Mouse (Mus musculus) pancreas, adult 10 weeks (tissue): Measurements from ENCODE around the gene Taok2. TPM values are rescaled to one million over a fixed set of nuclear protein-coding genes. Genes with fewer than 3 reads are reported as not detected.

ENCODE experiments used
- polyA plus RNA-seq: library from polyadenylated mRNA; stranded (reverse); fragments of 350-450 nt; fragmentation: Illumina TruSeq; extraction: RNeasy Lipid Tissue Mini Kit (QIAGEN cat#74804); gene quantifications from one replicate; pipeline ENCODE4 v1.2.3, GENCODE M21; 2015; ENCODE audit warnings: low read depth, low replicate concordance; ENCODE audit not compliant: insufficient read depth

Gene Taok2
- 31.1 TPM for polyA plus RNA-seq

GRCm38 (mm10) chr7:126884286-126885164, at the start of gene Taok2:
Gene Taok2, minus strand, starts transcription at chr7:126884703.

DNA sequence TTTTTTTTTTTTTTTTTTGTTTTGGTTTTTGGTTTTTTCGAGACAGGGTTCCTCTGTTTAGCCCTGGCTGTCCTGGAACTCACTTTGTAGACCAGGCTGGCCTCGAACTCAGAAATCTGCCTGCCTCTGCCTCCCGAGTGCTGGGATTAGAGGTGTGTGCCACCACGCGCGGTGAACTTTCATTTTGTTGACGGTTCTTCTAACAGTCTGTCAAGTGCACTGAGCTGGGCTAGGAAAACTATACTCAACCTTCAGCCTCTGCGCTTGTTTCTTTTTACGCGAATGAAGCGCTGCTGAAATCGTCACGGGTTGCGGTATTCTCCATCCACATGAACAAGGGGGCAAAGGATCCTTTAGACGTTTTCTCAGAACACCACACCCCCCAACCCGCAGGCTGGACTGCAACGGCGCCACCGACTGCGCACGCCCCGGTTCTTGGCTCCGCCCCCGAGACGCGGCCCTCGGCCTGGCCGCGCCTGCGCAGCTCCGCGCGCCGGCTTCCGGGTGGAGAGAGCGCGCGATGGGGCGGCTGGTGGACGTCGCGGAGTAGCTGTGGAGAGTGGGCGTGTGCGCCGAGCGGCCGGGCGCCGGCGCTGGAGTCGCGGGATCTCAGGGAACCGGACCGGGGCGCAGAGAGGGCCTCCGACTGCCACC, 44.0 kb upstream of the Taok2 start, which contains the start of gene Kctd13:
Kctd13 (plus strand) TSS at position 496 of the 654 bp plus-strand sequence.

GRCm38 (mm10) chr7:126922624-126923060, 38.1 kb upstream of the Taok2 start, which contains the start of gene Tmem219:
Gene Tmem219, minus strand, starts transcription at chr7:126922917.

GRCm38 (mm10) chr7:126862147-126862784, 22.2 kb downstream of the Taok2 start, which contains the start of gene Ino80e:
Gene Ino80e, minus strand, starts transcription at chr7:126862377.

GRCm38 (mm10) chr7:126861429-126862130, 22.9 kb downstream of the Taok2 start, which contains the start of gene Hirip3:
Gene Hirip3, plus strand, starts transcription at chr7:126861972.

GRCm38 (mm10) chr7:126847116-126847420, 37.4 kb downstream of the Taok2 start, which contains the start of gene Doc2a:
Gene Doc2a, plus strand, starts transcription at chr7:126847416.

DNA sequence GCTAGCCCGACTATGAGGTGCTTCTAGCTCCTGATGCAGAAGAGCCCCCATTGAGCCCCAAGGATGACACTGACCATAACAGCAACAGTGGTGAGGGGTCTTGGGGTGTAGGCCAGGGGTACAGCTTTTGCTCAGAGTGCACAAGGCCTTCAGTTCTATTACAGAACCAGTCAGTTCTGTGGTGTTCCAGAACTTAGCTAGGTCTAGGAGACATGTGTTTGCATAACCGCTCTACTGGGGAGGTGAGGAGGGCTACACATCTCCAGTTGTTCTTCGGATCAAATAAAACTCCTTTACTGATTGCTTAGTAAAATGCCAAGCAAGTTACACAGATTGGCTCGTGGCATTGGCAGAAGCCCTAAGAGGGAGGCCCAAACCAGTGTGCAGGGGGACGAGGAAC, 53.0 kb downstream of the Taok2 start, which contains the start of gene 4930451I11Rik:
4930451I11Rik (minus strand) TSS at position 101 of the 400 bp plus-strand sequence.

Other genes with a start within 250 kb of the Taok2 start
- 23.8 TPM for gene Sgf29, start 235.4 kb downstream of the Taok2 start, polyA plus RNA-seq
- 32.4 TPM for gene Sult1a1, start 208.3 kb downstream of the Taok2 start, polyA plus RNA-seq
- gene Bola2, start 189.3 kb downstream of the Taok2 start, polyA plus RNA-seq = 43.5 TPM
- gene Slx1b, start 188.9 kb downstream of the Taok2 start, polyA plus RNA-seq = 3.1 TPM
- 7.3 TPM for gene Coro1a, start 176.9 kb downstream of the Taok2 start, polyA plus RNA-seq
- 50.5 TPM for gene Mapk3, start 125.1 kb downstream of the Taok2 start, polyA plus RNA-seq
- 2.5 TPM for gene Gdpd3, start 118.4 kb downstream of the Taok2 start, polyA plus RNA-seq
- gene Ypel3, start 107.7 kb downstream of the Taok2 start, polyA plus RNA-seq = 86.3 TPM
- gene Tbx6, start 103.2 kb downstream of the Taok2 start, polyA plus RNA-seq = 1.9 TPM
- gene Ppp4c, start 92.2 kb downstream of the Taok2 start, polyA plus RNA-seq = 30.4 TPM
- gene Fam57b, start 87.0 kb downstream of the Taok2 start, polyA plus RNA-seq = 3.8 TPM
- not detected for gene 4930451I11Rik, start 53.1 kb downstream of the Taok2 start, polyA plus RNA-seq
- not detected for gene Doc2a, start 37.3 kb downstream of the Taok2 start, polyA plus RNA-seq
- gene Hirip3, start 22.7 kb downstream of the Taok2 start, polyA plus RNA-seq = 4.6 TPM
- 12.9 TPM for gene Ino80e, start 22.3 kb downstream of the Taok2 start, polyA plus RNA-seq
- 29.4 TPM for gene Tmem219, start 38.2 kb upstream of the Taok2 start, polyA plus RNA-seq
- 3.6 TPM for gene Kctd13, start 44.2 kb upstream of the Taok2 start, polyA plus RNA-seq
- gene Asphd1, start 64.9 kb upstream of the Taok2 start, polyA plus RNA-seq = 3.6 TPM
- gene Sez6l2, start 65.9 kb upstream of the Taok2 start, polyA plus RNA-seq = 17.7 TPM
- gene Cdipt, start 91.2 kb upstream of the Taok2 start, polyA plus RNA-seq = 28.6 TPM
- 1.6 TPM for gene Cdiptos, start 91.4 kb upstream of the Taok2 start, polyA plus RNA-seq
- gene Mvp, start 129.9 kb upstream of the Taok2 start, polyA plus RNA-seq = 10.7 TPM
- gene Pagr1b, start 131.8 kb upstream of the Taok2 start, polyA plus RNA-seq = not detected
- 17.2 TPM for gene Pagr1a, start 132.6 kb upstream of the Taok2 start, polyA plus RNA-seq
- 3.3 TPM for gene Gm42742, start 136.4 kb upstream of the Taok2 start, polyA plus RNA-seq
- 0.76 TPM for gene Prrt2, start 136.5 kb upstream of the Taok2 start, polyA plus RNA-seq
- 33.7 TPM for gene Maz, start 142.3 kb upstream of the Taok2 start, polyA plus RNA-seq
- 0.39 TPM for gene Kif22, start 157.8 kb upstream of the Taok2 start, polyA plus RNA-seq
- gene Zg16, start 202.6 kb upstream of the Taok2 start, polyA plus RNA-seq = 25,813 TPM
- 2.4 TPM for gene AI467606, start 206.7 kb upstream of the Taok2 start, polyA plus RNA-seq
- gene Qprt, start 237.5 kb upstream of the Taok2 start, polyA plus RNA-seq = 0.54 TPM